12 mouse cellular contexts compared by ENCODE assay signal in genomic region chr6:134994031-134994651, GRCm38 (mm10). TPM values are rescaled to one million over a fixed set of nuclear protein-coding genes. Genes with fewer than 3 reads are reported as not detected.
DNase-seq lines count a peak whose midpoint lies in the region; ATAC-seq and TF ChIP-seq lines count a peak whose summit lies in the region.
"Had no signal": no experiment of that assay in that cellular context is flagged by ENCODE, and none has a peak within 500 bp of the region (broad histone marks: within the 10 kb centered on the region; RNA-seq: fewer than 3 reads in every experiment).

No protein-coding gene starts in this region.

- no peak for TF ChIP-seq CTCF in heart, postnatal 0 days (IDR thresholded peaks at IDR 0.05; ENCODE audit: low read depth)
- TF ChIP-seq CTCF in heart, adult 2 months (IDR thresholded peaks at IDR 0.05): no peak

- no peak overlapping the region for H3K4me3 ChIP-seq in heart, postnatal 0 days (ENCODE audit: low read depth, low read length)
- H3K4me3 ChIP-seq in heart, adult 2 months: no peak overlapping the region

- WGBS in heart, postnatal 0 days: 28% methylated on average over 12 of the region's 12 CpGs
- 24% methylated on average over 12 of the region's 12 CpGs for WGBS in heart, adult 2 months

- H3K36me3 ChIP-seq in heart, postnatal 0 days (replicated peaks; ENCODE audit: control insufficient read depth, insufficient read depth, low read length): no peaks in the 10 kb centered on the region
- no peaks in the 10 kb centered on the region for H3K36me3 ChIP-seq in heart, adult 2 months (ENCODE audit: control insufficient read depth, insufficient read depth, low read length)

- TF ChIP-seq EP300 in heart, postnatal 0 days (IDR thresholded peaks at IDR 0.05; ENCODE audit: low read depth): no peak
- no peak for TF ChIP-seq EP300 in heart, adult 2 months (IDR thresholded peaks at IDR 0.05; ENCODE audit: insufficient read depth, low read depth, low read length)

- H3K9me3 ChIP-seq in heart, postnatal 0 days (replicated peaks; ENCODE audit: control insufficient read depth, low read length): no peaks in the 10 kb centered on the region

- TF ChIP-seq POLR2A in heart, adult 2 months (IDR thresholded peaks at IDR 0.05; ENCODE audit: insufficient read depth, low read depth, low read length): no peak

- no peaks in the 10 kb centered on the region for H3K79me2 ChIP-seq in heart, adult 2 months (replicated peaks; ENCODE audit: control insufficient read depth, insufficient read depth, low read length)

- no peak for DNase-seq in heart, postnatal 0 days (ENCODE audit: low spot score)
- DNase-seq in heart, adult 2 months: no peak
- DNase-seq in layer of hippocampus, adult 18-20 months (ENCODE audit: low spot score in 2 of 2): peak; percentile 29 to 67
- peak; percentile 78 to 93 for DNase-seq in right cerebral cortex, postnatal 10 days (ENCODE audit: low spot score in 2 of 2)
- DNase-seq in thymus, postnatal 25 days: no peak
- no peak for DNase-seq in kidney, postnatal 36 days
- DNase-seq in lung, postnatal 10 days: no peak
- DNase-seq: cerebellum, adult 18-20 months; kidney, postnatal 4 days; lung, postnatal 14 days had no signal

- no peak for ATAC-seq in heart, postnatal 0 days (ENCODE audit: insufficient read depth, low read depth)
- ATAC-seq in common myeloid progenitor, adult 5-6 weeks (replicated peaks; ENCODE audit: low read depth, poor library complexity, severe bottlenecking): 0 out of 2 replicates have a peak, but pooled peaks have one; percentile 39
- ATAC-seq: CD4-positive, CD25-positive, alpha-beta regulatory T cell, adult 4 months had no signal

- no peaks in the 10 kb centered on the region for H3K27me3 ChIP-seq in heart, postnatal 0 days (ENCODE audit: control insufficient read depth, insufficient read depth, low read length)
- no peaks in the 10 kb centered on the region for H3K27me3 ChIP-seq in heart, adult 2 months (ENCODE audit: control insufficient read depth, insufficient read depth, low read length)

- no peak overlapping the region for H3K9ac ChIP-seq in heart, postnatal 0 days (replicated peaks; ENCODE audit: low read depth, low read length)
- no peak overlapping the region for H3K9ac ChIP-seq in heart, adult 2 months (ENCODE audit: low read depth, low read length)

- intact Hi-C loops in heart, adult 2 months (cut with DNase I): no loop called here

- peak overlapping the region; percentile 7; the same call in 1 of the 2 replicates for H3K27ac ChIP-seq in heart, postnatal 0 days (ENCODE audit: low read depth)
- no peak overlapping the region for H3K27ac ChIP-seq in heart, adult 2 months

- no peaks in the 10 kb centered on the region for H3K4me1 ChIP-seq in heart, postnatal 0 days (ENCODE audit: control insufficient read depth, insufficient read depth)
- H3K4me1 ChIP-seq in heart, adult 2 months (ENCODE audit: control insufficient read depth, insufficient read depth, low read length): no peaks in the 10 kb centered on the region

- no peak overlapping the region for H3K4me2 ChIP-seq in heart, postnatal 0 days (ENCODE audit: low read depth, low read length)

RNA-seq across cellular contexts. Expression of gene Apold1, which starts 12.6 kb away (rescaled TPM):
- 24.8 and 28.5 TPM in 2 replicates for total RNA-seq in heart, postnatal 0 days (2014; rRNA removed; ENCODE audit: low replicate concordance)
- 6.9 and 9.2 TPM in 2 replicates for polyA plus RNA-seq in heart, postnatal 0 days (2015; fragmentation: Nextera tagmentation; extraction: Ambion mirVana)
- 1 to 10 TPM; 6.9 to 9.3 TPM for total RNA-seq in heart, adult 2 months (2021)
- 3.6 and 4.4 TPM in 2 replicates for polyA plus RNA-seq in heart, adult 2 months (2012; rRNA removed)
- 0.39 and 0.64 TPM in 2 replicates for total RNA-seq in common myeloid progenitor, adult 5-6 weeks (2017)
- 1 to 10 TPM; 3.4 to 3.7 TPM for total RNA-seq in layer of hippocampus, adult 18-20 months (2021)

RNA-seq across cellular contexts. Expression of gene Ddx47, which starts 17.3 kb away (rescaled TPM):
- 24.5 and 35.8 TPM in 2 replicates for total RNA-seq in heart, postnatal 0 days (2014; rRNA removed; ENCODE audit: low replicate concordance)
- polyA plus RNA-seq in heart, postnatal 0 days (2015; fragmentation: Nextera tagmentation; extraction: Ambion mirVana): 51.4 and 52.7 TPM in 2 replicates
- total RNA-seq in heart, adult 2 months (2021): 10 to 100 TPM; 38.1 to 40.3 TPM
- 32.2 and 53.1 TPM in 2 replicates for polyA plus RNA-seq in heart, adult 2 months (2012; rRNA removed)
- 139 and 149 TPM in 2 replicates for total RNA-seq in common myeloid progenitor, adult 5-6 weeks (2017)
- 10 to 100 TPM; 52.1 to 59.5 TPM for total RNA-seq in layer of hippocampus, adult 18-20 months (2021)

Comparison
In these comparisons a context has a peak if more than half of its experiments do, and no peak if none do; other contexts are left out.
1. DNase-seq: peak in layer of hippocampus, adult 18-20 months (2 of 2) and right cerebral cortex, postnatal 10 days (2 of 2); none in heart, postnatal 0 days (single experiment), heart, adult 2 months (0 of 2), thymus, postnatal 25 days (single experiment), kidney, postnatal 36 days (0 of 2) and lung, postnatal 10 days (single experiment).